Mouse (Mus musculus): ENCODE data around the gene Spata20. TPM values are rescaled to one million over a fixed set of nuclear protein-coding genes. Genes with fewer than 3 reads are reported as not detected.

Spata20 gene
- polyA plus RNA-seq, 1 experiment = not detected

GRCm38 (mm10) chr11:94473707-94474543 is 12.1 kb downstream of the Spata20 start, which contains the start of gene Cacna1g:
Cacna1g (minus strand) TSS chr11:94474198.
- TF ChIP-seq TAL1 (IDR thresholded peaks at IDR 0.05; ENCODE audit: low read length) (no peak), GATA1 (IDR thresholded peaks at IDR 0.05; ENCODE audit: low read length) (no peak)
- Histone ChIP-seq H3K4me1 (ENCODE audit: control insufficient read depth) (peaks cover 8% of the 10 kb centered on the region), H3K4me3 (replicated peaks) (peak within 1 kb of the TSS; percentile 22), H3K9me3 (ENCODE audit: control insufficient read depth, low read length) (peaks cover 5% of the 10 kb centered on the region; the same call in 1 of the 2 replicates), H3K27me3 (ENCODE audit: control insufficient read depth) (peaks cover 95% of the 10 kb centered on the region), H3K36me3 (ENCODE audit: control insufficient read depth) (no peaks in the 10 kb centered on the region)

GRCm38 (mm10) chr11:94472916-94473706 is 12.9 kb downstream of the Spata20 start:
- Histone ChIP-seq H3K4me1 (ENCODE audit: control insufficient read depth) (peaks cover 8% of the 10 kb centered on the region), H3K27me3 (ENCODE audit: control insufficient read depth) (peaks cover 90% of the 10 kb centered on the region), H3K9me3 (ENCODE audit: control insufficient read depth, low read length) (peaks cover 5% of the 10 kb centered on the region; the same call in 1 of the 2 replicates), H3K4me3 (replicated peaks) (no peak overlapping the region), H3K36me3 (ENCODE audit: control insufficient read depth) (no peaks in the 10 kb centered on the region)
- no peak for TF ChIP-seq GATA1 (IDR thresholded peaks at IDR 0.05; ENCODE audit: low read length)
- no peak for TF ChIP-seq TAL1 (IDR thresholded peaks at IDR 0.05; ENCODE audit: low read length)

GRCm38 (mm10) chr11:94472585-94472915 is 13.4 kb downstream of the Spata20 start:
- Histone ChIP-seq H3K36me3 (ENCODE audit: control insufficient read depth) (no peaks in the 10 kb centered on the region), H3K4me3 (replicated peaks) (no peak overlapping the region), H3K27me3 (ENCODE audit: control insufficient read depth) (peaks cover 85% of the 10 kb centered on the region), H3K4me1 (ENCODE audit: control insufficient read depth) (peaks cover 8% of the 10 kb centered on the region), H3K9me3 (ENCODE audit: control insufficient read depth, low read length) (peaks cover 5% of the 10 kb centered on the region; the same call in 1 of the 2 replicates)
- TF ChIP-seq TAL1 (IDR thresholded peaks at IDR 0.05; ENCODE audit: low read length) (no peak), GATA1 (IDR thresholded peaks at IDR 0.05; ENCODE audit: low read length) (no peak)

- no peak overlapping the region for H3K4me3 ChIP-seq (replicated peaks)
- H3K9me3 ChIP-seq (ENCODE audit: control insufficient read depth, low read length) = peaks cover 5% of the 10 kb centered on the region; the same call in 1 of the 2 replicates
- peaks cover 79% of the 10 kb centered on the region for H3K27me3 ChIP-seq (ENCODE audit: control insufficient read depth)
- no peaks in the 10 kb centered on the region for H3K36me3 ChIP-seq (ENCODE audit: control insufficient read depth)
- no peak for TF ChIP-seq TAL1 (IDR thresholded peaks at IDR 0.05; ENCODE audit: low read length)
- H3K4me1 ChIP-seq (ENCODE audit: control insufficient read depth) = peaks cover 8% of the 10 kb centered on the region
These were observed 14.0 kb downstream of the Spata20 start for GRCm38 (mm10) chr11:94471740-94472584.

- Histone ChIP-seq H3K9me3 (ENCODE audit: control insufficient read depth, low read length) (peaks cover 5% of the 10 kb centered on the region; the same call in 1 of the 2 replicates), H3K4me3 (replicated peaks) (no peak overlapping the region), H3K36me3 (ENCODE audit: control insufficient read depth) (no peaks in the 10 kb centered on the region), H3K4me1 (ENCODE audit: control insufficient read depth) (peaks cover 8% of the 10 kb centered on the region), H3K27me3 (ENCODE audit: control insufficient read depth) (peaks cover 67% of the 10 kb centered on the region)
- TF ChIP-seq TAL1 (IDR thresholded peaks at IDR 0.05; ENCODE audit: low read length) (no peak), GATA1 (IDR thresholded peaks at IDR 0.05; ENCODE audit: low read length) (no peak)
These were observed 15.6 kb downstream of the Spata20 start for GRCm38 (mm10) chr11:94470391-94470790.

- Histone ChIP-seq H3K4me1 (ENCODE audit: control insufficient read depth) (peaks cover 9% of the 10 kb centered on the region), H3K4me3 (replicated peaks) (no peak overlapping the region), H3K36me3 (ENCODE audit: control insufficient read depth) (no peaks in the 10 kb centered on the region), H3K27me3 (ENCODE audit: control insufficient read depth) (peaks cover 62% of the 10 kb centered on the region), H3K9me3 (ENCODE audit: control insufficient read depth, low read length) (peaks cover 5% of the 10 kb centered on the region; the same call in 1 of the 2 replicates)
- TF ChIP-seq TAL1 (IDR thresholded peaks at IDR 0.05; ENCODE audit: low read length) = no peak
- no peak for TF ChIP-seq GATA1 (IDR thresholded peaks at IDR 0.05; ENCODE audit: low read length)
These were observed 16.6 kb downstream of the Spata20 start for GRCm38 (mm10) chr11:94469136-94470064.

- peaks cover 5% of the 10 kb centered on the region; the same call in 1 of the 2 replicates for H3K9me3 ChIP-seq (ENCODE audit: control insufficient read depth, low read length)
- TF ChIP-seq GATA1 (IDR thresholded peaks at IDR 0.05; ENCODE audit: low read length) (no peak), TAL1 (IDR thresholded peaks at IDR 0.05; ENCODE audit: low read length) (no peak)
- peaks cover 54% of the 10 kb centered on the region for H3K27me3 ChIP-seq (ENCODE audit: control insufficient read depth)
- H3K36me3 ChIP-seq (ENCODE audit: control insufficient read depth) = no peaks in the 10 kb centered on the region
- no peak overlapping the region for H3K4me3 ChIP-seq (replicated peaks)
- peaks cover 4% of the 10 kb centered on the region for H3K4me1 ChIP-seq (ENCODE audit: control insufficient read depth)
These were observed 17.4 kb downstream of the Spata20 start for GRCm38 (mm10) chr11:94468582-94469064.
